In the genomic region with DNA sequence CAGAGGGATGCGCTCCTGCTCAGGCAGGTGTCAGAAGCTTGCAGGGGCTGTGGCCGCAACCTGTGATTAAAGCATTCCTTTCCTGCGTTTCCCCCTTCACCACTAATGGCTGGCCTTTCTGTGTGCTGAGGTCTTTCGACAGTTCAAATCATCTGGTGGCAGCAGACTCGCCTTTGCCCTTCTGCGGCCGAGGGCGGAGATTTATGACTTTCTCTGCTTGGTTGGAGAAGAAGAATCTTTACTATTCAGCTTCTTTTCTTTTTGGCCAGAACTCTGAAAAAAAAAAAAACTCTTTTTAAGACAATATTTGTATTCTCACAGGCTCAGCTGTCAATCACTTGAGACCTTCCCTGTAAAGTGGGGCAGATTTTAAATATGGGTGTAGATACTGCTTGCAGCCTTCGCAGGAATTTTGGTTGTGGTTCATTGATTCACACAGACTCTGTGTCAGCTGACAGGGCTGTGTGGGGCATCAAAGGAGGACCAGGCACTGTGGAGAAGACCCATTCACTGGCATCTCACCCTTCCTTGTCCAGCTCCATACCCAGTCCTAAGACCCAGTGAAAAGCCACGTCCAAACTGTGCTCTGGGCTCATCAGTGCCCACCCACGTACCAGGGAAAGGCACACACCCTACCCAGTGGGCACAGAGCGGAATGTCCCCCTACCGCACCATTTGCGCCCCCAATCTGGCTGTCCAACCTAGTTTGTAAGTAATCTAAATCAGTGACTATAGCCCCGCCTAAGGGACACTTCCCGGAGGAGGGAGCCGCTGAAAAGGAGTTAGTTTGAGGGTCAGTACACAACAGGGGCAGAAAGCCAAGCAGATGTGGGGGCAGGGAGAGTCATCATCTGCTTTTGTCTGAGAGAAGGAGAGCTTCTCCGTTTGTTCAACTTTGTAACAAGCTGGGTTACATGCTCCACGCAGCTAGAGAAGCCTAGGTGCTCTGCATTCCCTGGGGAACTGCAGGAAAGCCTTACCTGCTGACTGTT, we compare ENCODE assay signal across 14 mouse cellular contexts. TPM values are rescaled to one million over a fixed set of nuclear protein-coding genes. Genes with fewer than 3 reads are reported as not detected.
A peak's percentile ranks its signal among the peaks of the same experiment; 100 is the strongest.
DNase-seq lines count a peak whose midpoint lies in the region; ATAC-seq lines count a peak whose summit lies in the region.
"Had no signal": no experiment of that assay in that cellular context is flagged by ENCODE, and none has a peak within 500 bp of the region (broad histone marks: within the 10 kb centered on the region; RNA-seq: fewer than 3 reads in every experiment).

No protein-coding gene starts in this region.

- H3K9me3 ChIP-seq in neural tube, embryonic 15.5 days (replicated peaks), result no peaks in the 10 kb centered on the region
- H3K9me3 ChIP-seq in embryonic facial prominence, embryonic 10.5 days, result no peaks in the 10 kb centered on the region
- H3K9me3 ChIP-seq: embryonic facial prominence, embryonic 15.5 days; midbrain, embryonic 12.5 days had no signal

- 17% methylated on average over 19 of the region's 19 CpGs for WGBS in neural tube, embryonic 15.5 days
- 52% methylated on average over 19 of the region's 19 CpGs for WGBS in embryonic facial prominence, embryonic 10.5 days

- no peaks in the 10 kb centered on the region for H3K27me3 ChIP-seq in neural tube, embryonic 15.5 days (replicated peaks)
- H3K27me3 ChIP-seq in embryonic facial prominence, embryonic 10.5 days (replicated peaks; ENCODE audit: low read depth, poor library complexity, severe bottlenecking), result peaks cover 35% of the 10 kb centered on the region

- no peaks in the 10 kb centered on the region for H3K4me1 ChIP-seq in neural tube, embryonic 15.5 days
- peaks cover 63% of the 10 kb centered on the region for H3K4me1 ChIP-seq in embryonic facial prominence, embryonic 10.5 days

- H3K4me3 ChIP-seq in neural tube, embryonic 15.5 days (replicated peaks), result no peak overlapping the region
- H3K4me3 ChIP-seq in embryonic facial prominence, embryonic 10.5 days, result no peak overlapping the region
- H3K4me3 ChIP-seq: embryonic facial prominence, embryonic 15.5 days; left cerebral cortex, adult 2 months; midbrain, embryonic 12.5 days had no signal

- peak; percentile 48 for DNase-seq in neural tube, embryonic 10.5 days (ENCODE audit: extremely low spot score, low spot score)
- DNase-seq in embryonic facial prominence, embryonic 10.5 days (ENCODE audit: low spot score), result peak; percentile 27
- peak; percentile 76 for DNase-seq in kidney, postnatal 10 days
- DNase-seq in left cerebral cortex, postnatal 25 days (ENCODE audit: low spot score in 2 of 2), result no peak
- no peak for DNase-seq in adrenal gland, adult 2 months
- DNase-seq: cerebellum, postnatal 10 days; forebrain, postnatal 0 days; lung, postnatal 10 days; thymus, postnatal 36 days had no signal

- H3K36me3 ChIP-seq in neural tube, embryonic 15.5 days, result no peaks in the 10 kb centered on the region
- no peaks in the 10 kb centered on the region for H3K36me3 ChIP-seq in embryonic facial prominence, embryonic 10.5 days (replicated peaks)
- H3K36me3 ChIP-seq: embryonic facial prominence, embryonic 15.5 days; midbrain, embryonic 12.5 days had no signal

- intact Hi-C loops in left cerebral cortex, postnatal 25 days (cut with DNase I), result no loop called here

- ATAC-seq in neural tube, embryonic 15.5 days (ENCODE audit: low FRiP score), result no peak
- no peak for ATAC-seq in monocyte, adult 5-6 weeks (replicated peaks; ENCODE audit: insufficient number of reproducible peaks, low FRiP score, low TSS enrichment, poor library complexity, severe bottlenecking)
- ATAC-seq: forebrain, postnatal 0 days had no signal

- H3K4me2 ChIP-seq in neural tube, embryonic 15.5 days, result no peak overlapping the region
- H3K4me2 ChIP-seq: embryonic facial prominence, embryonic 15.5 days; midbrain, embryonic 12.5 days had no signal

- no peak overlapping the region for H3K9ac ChIP-seq in neural tube, embryonic 15.5 days (replicated peaks)
- H3K9ac ChIP-seq: embryonic facial prominence, embryonic 15.5 days; forebrain, postnatal 0 days; midbrain, embryonic 12.5 days had no signal

- no peak overlapping the region for H3K27ac ChIP-seq in neural tube, embryonic 15.5 days (replicated peaks)
- H3K27ac ChIP-seq in embryonic facial prominence, embryonic 10.5 days (replicated peaks), result peak overlapping the region; percentile 27; the same call in 1 of the 2 replicates
- H3K27ac ChIP-seq: embryonic facial prominence, embryonic 15.5 days; left cerebral cortex, adult 2 months; midbrain, embryonic 12.5 days had no signal

RNA-seq across cellular contexts. Expression of a gene that starts 19.4 kb away (rescaled TPM):
- 4.9 and 18.4 TPM in 2 replicates for polyA plus RNA-seq in neural tube, embryonic 15.5 days (2015; fragmentation: Nextera tagmentation; extraction: Ambion mirVana)
- polyA plus RNA-seq in embryonic facial prominence, embryonic 10.5 days (2016; fragmentation: Nextera tagmentation; extraction: Ambion mirVana), result 4.6 and 5.8 TPM in 2 replicates
- total RNA-seq in left cerebral cortex, postnatal 25 days (2021), result 1 to 10 TPM; 4.9 to 5.8 TPM
- total RNA-seq in monocyte, adult 5-6 weeks (2017), result 235 to 408 TPM (median 258 TPM) in 3 replicates
- 10 to 100 TPM; 11.9 to 41.9 TPM for total RNA-seq in adrenal gland, adult 2 months (2021)
- 49.1 and 74.7 TPM in 2 replicates for polyA plus RNA-seq in adrenal gland, adult 2 months (2012; rRNA removed)

Comparison
In these comparisons a context has a peak if more than half of its experiments do, and no peak if none do; other contexts are left out.
1. DNase-seq: peak in neural tube, embryonic 10.5 days (single experiment), embryonic facial prominence, embryonic 10.5 days (single experiment) and kidney, postnatal 10 days (single experiment); none in left cerebral cortex, postnatal 25 days (0 of 2) and adrenal gland, adult 2 months (single experiment).